Mouse (Mus musculus): Measurements from ENCODE around the gene Ltbp4. TPM values are rescaled to one million over a fixed set of nuclear protein-coding genes. Genes with fewer than 3 reads are reported as not detected.
A peak's percentile ranks its signal among the peaks of the same experiment; 100 is the strongest.

Gene Ltbp4
- polyA plus RNA-seq, 1 experiment from 2014 or later = 66.0 TPM

- H3K36me3 ChIP-seq = peaks cover 80% of the 10 kb centered on the region
- no peaks in the 10 kb centered on the region for H3K27me3 ChIP-seq
- no peak overlapping the region for H3K27ac ChIP-seq
- no peak for ATAC-seq (ENCODE audit: insufficient number of reproducible peaks, low FRiP score, low TSS enrichment, low read depth)
- no peak overlapping the region for H3K4me3 ChIP-seq
- H3K4me2 ChIP-seq = no peak overlapping the region
- peaks cover 4% of the 10 kb centered on the region; the same call in 1 of the 2 replicates for H3K9me3 ChIP-seq
- H3K4me1 ChIP-seq = peaks cover 9% of the 10 kb centered on the region
- 77% methylated on average over 12 of the region's 12 CpGs for WGBS
- no peak overlapping the region for H3K9ac ChIP-seq
Observed at GRCm38 (mm10) chr7:27264761-27265160, 72.7 kb downstream of the Ltbp4 start.

GRCm38 (mm10) chr7:27261888-27262287 is 75.6 kb downstream of the Ltbp4 start:
- Histone ChIP-seq H3K4me3 (no peak overlapping the region), H3K36me3 (peaks cover 51% of the 10 kb centered on the region), H3K4me2 (no peak overlapping the region), H3K27me3 (no peaks in the 10 kb centered on the region), H3K4me1 (peaks cover 24% of the 10 kb centered on the region), H3K9ac (no peak overlapping the region), H3K9me3 (no peaks in the 10 kb centered on the region), H3K27ac (no peak overlapping the region)
- no peak for ATAC-seq (ENCODE audit: insufficient number of reproducible peaks, low FRiP score, low TSS enrichment, low read depth)
- 83% methylated on average over 6 of the region's 6 CpGs for WGBS

- Histone ChIP-seq H3K27ac (no peak overlapping the region), H3K27me3 (no peaks in the 10 kb centered on the region), H3K9me3 (no peaks in the 10 kb centered on the region), H3K4me3 (no peak overlapping the region), H3K4me1 (peaks cover 28% of the 10 kb centered on the region), H3K36me3 (peaks cover 41% of the 10 kb centered on the region), H3K9ac (no peak overlapping the region), H3K4me2 (no peak overlapping the region; the same call in 1 of the 2 replicates)
- no peak for ATAC-seq (ENCODE audit: insufficient number of reproducible peaks, low FRiP score, low TSS enrichment, low read depth)
- WGBS = 84% methylated on average over 7 of the region's 7 CpGs
Observed at GRCm38 (mm10) chr7:27260856-27261255, 76.6 kb downstream of the Ltbp4 start.

GRCm38 (mm10) chr7:27259771-27260170 is 77.7 kb downstream of the Ltbp4 start:
- Histone ChIP-seq H3K36me3 (peaks cover 36% of the 10 kb centered on the region), H3K9me3 (no peaks in the 10 kb centered on the region), H3K27ac (peak overlapping the region; percentile 97), H3K4me2 (peak overlapping the region; percentile 80), H3K4me1 (peaks cover 29% of the 10 kb centered on the region), H3K4me3 (peak overlapping the region; percentile 83), H3K9ac (peak overlapping the region; percentile 95), H3K27me3 (no peaks in the 10 kb centered on the region)
- WGBS = 23% methylated on average over 5 of the region's 5 CpGs
- no peak for ATAC-seq (ENCODE audit: insufficient number of reproducible peaks, low FRiP score, low TSS enrichment, low read depth)

- Histone ChIP-seq H3K9ac (peak overlapping the region; percentile 95), H3K27me3 (no peaks in the 10 kb centered on the region), H3K27ac (peak overlapping the region; percentile 97), H3K4me3 (peak overlapping the region; percentile 83), H3K9me3 (no peaks in the 10 kb centered on the region), H3K4me2 (peak overlapping the region; percentile 80), H3K4me1 (peaks cover 29% of the 10 kb centered on the region), H3K36me3 (peaks cover 36% of the 10 kb centered on the region)
- ATAC-seq (ENCODE audit: insufficient number of reproducible peaks, low FRiP score, low TSS enrichment, low read depth) = no peak
- WGBS = 1% methylated on average over 9 of the region's 9 CpGs
Observed at GRCm38 (mm10) chr7:27259271-27259721, 78.2 kb downstream of the Ltbp4 start.

GRCm38 (mm10) chr7:27258205-27258899 is 79.1 kb downstream of the Ltbp4 start, which contains the start of gene Numbl:
Numbl (plus strand) TSS chr7:27258433.
- Histone ChIP-seq H3K27ac (peak within 1 kb of the TSS; percentile 97), H3K9ac (peak within 1 kb of the TSS; percentile 95), H3K4me2 (peak within 1 kb of the TSS; percentile 80), H3K27me3 (no peaks in the 10 kb centered on the region), H3K9me3 (no peaks in the 10 kb centered on the region), H3K4me3 (peak within 1 kb of the TSS; percentile 83), H3K36me3 (peaks cover 32% of the 10 kb centered on the region), H3K4me1 (peaks cover 29% of the 10 kb centered on the region)
- WGBS = 1% methylated on average over 38 of the region's 47 CpGs
- ATAC-seq (ENCODE audit: insufficient number of reproducible peaks, low FRiP score, low TSS enrichment, low read depth) = peak; percentile 75

DNA sequence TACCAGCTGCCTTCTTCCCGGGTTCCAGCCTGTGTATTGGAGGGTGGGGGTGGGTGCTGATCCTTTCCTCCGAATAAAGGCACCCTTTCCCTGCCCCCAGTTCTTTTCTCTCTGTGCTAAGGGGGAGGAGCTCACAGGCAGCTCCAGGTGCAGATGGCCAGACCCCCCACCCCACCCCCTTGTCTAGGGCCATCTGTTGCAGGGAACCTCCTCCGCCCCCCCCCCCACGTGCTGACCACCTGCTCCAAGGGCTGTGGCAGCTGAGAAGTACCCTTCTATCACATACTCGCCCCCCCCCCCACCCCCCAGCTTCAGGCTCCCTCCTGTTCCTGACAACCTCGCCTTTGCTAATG is 79.7 kb downstream of the Ltbp4 start:
- H3K4me3 ChIP-seq = peak overlapping the region; percentile 83
- H3K27ac ChIP-seq = peak overlapping the region; percentile 97
- no peak overlapping the region for H3K9ac ChIP-seq
- no peaks in the 10 kb centered on the region for H3K27me3 ChIP-seq
- H3K4me1 ChIP-seq = peaks cover 30% of the 10 kb centered on the region
- H3K9me3 ChIP-seq = no peaks in the 10 kb centered on the region
- peak overlapping the region; percentile 80 for H3K4me2 ChIP-seq
- H3K36me3 ChIP-seq = peaks cover 32% of the 10 kb centered on the region
- ATAC-seq (ENCODE audit: insufficient number of reproducible peaks, low FRiP score, low TSS enrichment, low read depth) = peak; percentile 9; the same call in 1 of the 2 replicates
- WGBS = 1% methylated on average over 5 of the region's 6 CpGs

- Histone ChIP-seq H3K27ac (peak overlapping the region; percentile 97), H3K9ac (0 out of 2 replicates have a peak overlapping the region, but pooled peaks have one; percentile 17), H3K27me3 (no peaks in the 10 kb centered on the region), H3K4me2 (peak overlapping the region; percentile 80), H3K4me3 (peak overlapping the region; percentile 83), H3K36me3 (peaks cover 29% of the 10 kb centered on the region), H3K9me3 (no peaks in the 10 kb centered on the region), H3K4me1 (peaks cover 31% of the 10 kb centered on the region)
- WGBS = 9% methylated on average over 27 of the region's 27 CpGs
- ATAC-seq (ENCODE audit: insufficient number of reproducible peaks, low FRiP score, low TSS enrichment, low read depth) = 0 out of 2 replicates have a peak, but pooled peaks have one; percentile 0
Observed at GRCm38 (mm10) chr7:27257046-27257851, 80.2 kb downstream of the Ltbp4 start.

DNA sequence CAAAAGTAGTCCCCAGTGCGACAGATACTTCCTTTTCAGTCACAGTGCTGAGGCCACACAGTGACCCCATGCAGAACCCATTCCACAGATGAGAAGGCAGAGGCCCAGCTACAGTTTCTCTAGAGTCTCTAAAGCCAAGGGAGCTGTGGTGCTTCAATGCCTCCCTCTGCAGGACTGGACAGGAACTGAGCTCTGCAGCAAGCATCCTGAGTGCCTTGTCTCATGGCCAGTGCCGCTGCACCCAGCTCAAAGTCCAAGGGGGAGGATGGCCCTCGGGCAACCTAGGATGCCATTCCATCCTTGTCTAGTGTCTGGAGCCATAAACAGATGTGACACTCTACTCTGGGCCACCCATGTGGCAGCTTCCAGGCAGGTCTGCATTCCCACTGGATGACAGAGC is 81.8 kb downstream of the Ltbp4 start:
- Histone ChIP-seq H3K27ac (no peak overlapping the region), H3K9me3 (no peaks in the 10 kb centered on the region), H3K4me3 (no peak overlapping the region), H3K9ac (no peak overlapping the region), H3K4me1 (peaks cover 29% of the 10 kb centered on the region), H3K36me3 (peaks cover 33% of the 10 kb centered on the region), H3K27me3 (no peaks in the 10 kb centered on the region), H3K4me2 (no peak overlapping the region)
- no peak for ATAC-seq (ENCODE audit: insufficient number of reproducible peaks, low FRiP score, low TSS enrichment, low read depth)
- 63% methylated on average over 3 of the region's 3 CpGs for WGBS

Other genes with a start within 250 kb of the Ltbp4 start
- 0.42 and 0.45 TPM in 2 replicates for gene Cyp2f2, start 217.8 kb downstream of the Ltbp4 start, polyA plus RNA-seq (2015; fragmentation: Nextera tagmentation; extraction: Ambion mirVana)
- gene Cyp2t4, start 184.0 kb downstream of the Ltbp4 start, polyA plus RNA-seq (2015; fragmentation: Nextera tagmentation; extraction: Ambion mirVana) = 0.09 TPM in 1 of 2 replicates, not detected in the other
- gene Egln2, start 170.9 kb downstream of the Ltbp4 start, polyA plus RNA-seq (2015; fragmentation: Nextera tagmentation; extraction: Ambion mirVana) = 74.5 and 78.3 TPM in 2 replicates
- gene Rab4b, start 158.8 kb downstream of the Ltbp4 start, polyA plus RNA-seq (2015; fragmentation: Nextera tagmentation; extraction: Ambion mirVana) = 70.5 and 73.3 TPM in 2 replicates
- 0.90 and 1.2 TPM in 2 replicates for gene Gm21983, start 156.6 kb downstream of the Ltbp4 start, polyA plus RNA-seq (2015; fragmentation: Nextera tagmentation; extraction: Ambion mirVana)
- 127 and 146 TPM in 2 replicates for gene Mia, start 156.5 kb downstream of the Ltbp4 start, polyA plus RNA-seq (2015; fragmentation: Nextera tagmentation; extraction: Ambion mirVana)
- gene BC024978, start 141.9 kb downstream of the Ltbp4 start, polyA plus RNA-seq (2015; fragmentation: Nextera tagmentation; extraction: Ambion mirVana) = 3.4 and 3.7 TPM in 2 replicates
- 215 and 227 TPM in 2 replicates for gene Snrpa, start 141.4 kb downstream of the Ltbp4 start, polyA plus RNA-seq (2015; fragmentation: Nextera tagmentation; extraction: Ambion mirVana)
- gene Itpkc, start 109.0 kb downstream of the Ltbp4 start, polyA plus RNA-seq (2015; fragmentation: Nextera tagmentation; extraction: Ambion mirVana) = 11.6 and 12.1 TPM in 2 replicates
- gene Coq8b, start 104.7 kb downstream of the Ltbp4 start, polyA plus RNA-seq (2015; fragmentation: Nextera tagmentation; extraction: Ambion mirVana) = 21.0 and 22.3 TPM in 2 replicates
- 38.9 and 41.7 TPM in 2 replicates for gene Numbl, start 79.3 kb downstream of the Ltbp4 start, polyA plus RNA-seq (2015; fragmentation: Nextera tagmentation; extraction: Ambion mirVana)
- gene Shkbp1, start 18.3 kb upstream of the Ltbp4 start, polyA plus RNA-seq (2015; fragmentation: Nextera tagmentation; extraction: Ambion mirVana) = 33.6 and 36.4 TPM in 2 replicates
- gene Gm20479, start 19.7 kb upstream of the Ltbp4 start, polyA plus RNA-seq (2015; fragmentation: Nextera tagmentation; extraction: Ambion mirVana) = 0.31 and 0.67 TPM in 2 replicates
- gene Sptbn4, start 110.0 kb upstream of the Ltbp4 start, polyA plus RNA-seq (2015; fragmentation: Nextera tagmentation; extraction: Ambion mirVana) = 0.14 and 0.23 TPM in 2 replicates
- 57.5 and 59.8 TPM in 2 replicates for gene Blvrb, start 110.3 kb upstream of the Ltbp4 start, polyA plus RNA-seq (2015; fragmentation: Nextera tagmentation; extraction: Ambion mirVana)
- 38.2 and 38.3 TPM in 2 replicates for gene Sertad3, start 136.1 kb upstream of the Ltbp4 start, polyA plus RNA-seq (2015; fragmentation: Nextera tagmentation; extraction: Ambion mirVana)
- 44.6 and 47.0 TPM in 2 replicates for gene Sertad1, start 149.2 kb upstream of the Ltbp4 start, polyA plus RNA-seq (2015; fragmentation: Nextera tagmentation; extraction: Ambion mirVana)
- 5.2 and 6.5 TPM in 2 replicates for gene Prx, start 161.6 kb upstream of the Ltbp4 start, polyA plus RNA-seq (2015; fragmentation: Nextera tagmentation; extraction: Ambion mirVana)
- gene Hipk4, start 185.6 kb upstream of the Ltbp4 start, polyA plus RNA-seq (2015; fragmentation: Nextera tagmentation; extraction: Ambion mirVana) = 0.65 and 0.68 TPM in 2 replicates
- 134 and 140 TPM in 2 replicates for gene Pld3, start 215.5 kb upstream of the Ltbp4 start, polyA plus RNA-seq (2015; fragmentation: Nextera tagmentation; extraction: Ambion mirVana)
- 32.9 and 39.3 TPM in 2 replicates for gene 2310022A10Rik, start 215.5 kb upstream of the Ltbp4 start, polyA plus RNA-seq (2015; fragmentation: Nextera tagmentation; extraction: Ambion mirVana)

Measured in limb, embryonic 15.5 days (tissue).